Mouse (Mus musculus): ENCODE data around the gene Kcnn1. TPM values are rescaled to one million over a fixed set of nuclear protein-coding genes. Genes with fewer than 3 reads are reported as not detected.

Kcnn1 gene
- polyA plus RNA-seq, 1 experiment from 2014 or later, result 8.0 TPM

DNA sequence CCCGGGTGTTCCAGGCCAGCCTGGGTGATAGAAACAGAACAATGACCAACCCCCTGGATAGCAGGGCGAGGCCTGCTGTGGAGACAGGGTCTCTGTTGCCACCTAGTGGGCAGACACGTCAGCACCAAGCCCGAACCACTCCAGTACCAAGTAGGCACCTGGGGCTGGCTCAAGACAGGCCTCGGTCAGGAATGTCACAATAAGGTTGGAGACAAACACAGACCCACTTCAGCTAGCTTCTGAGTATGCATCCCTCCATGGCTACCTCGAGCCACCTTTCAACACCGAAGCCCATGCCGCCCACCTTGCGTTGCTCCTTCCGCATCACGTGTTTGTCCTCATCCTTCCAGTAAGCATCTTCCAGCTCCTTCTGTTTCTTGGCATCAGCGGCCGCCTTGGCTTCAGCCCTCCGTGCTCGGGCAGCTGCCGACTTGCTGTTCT, 6.6 kb upstream of the Kcnn1 start:
- no peak for TF ChIP-seq CTCF (IDR thresholded peaks at IDR 0.05)
- peak; percentile 42 for ATAC-seq
- in situ Hi-C loops (cut with MboI; ENCODE audit: low pct_unique_long_range_greater_than_20kb), result no loop called here

DNA sequence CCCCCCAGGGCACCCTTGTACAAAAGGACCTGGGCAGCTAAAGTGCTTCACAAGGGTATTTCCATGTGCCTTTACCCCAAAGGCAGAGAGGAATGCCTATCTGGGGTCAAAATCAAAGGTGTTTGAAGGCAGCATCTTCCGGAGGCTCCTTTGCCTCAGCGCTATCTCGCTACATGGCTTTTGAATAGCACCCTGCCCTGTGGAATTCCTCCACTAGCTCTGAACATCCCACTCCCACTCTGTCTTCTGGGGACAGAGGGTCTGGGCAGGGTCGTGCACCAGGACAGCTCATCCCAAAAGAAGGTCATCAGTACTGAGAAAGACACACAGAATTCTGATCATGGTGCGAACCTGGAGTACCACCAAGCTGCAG, 6.1 kb upstream of the Kcnn1 start:
- ChIA-PET POLR2A (interaction anchor here (0.9 to 1.2 kb wide), 2 partner anchors 11 to 24 kb away, joined by 4 to 6 read pairs; no protein-coding TSS in a partner anchor), CTCF (interaction anchor here (0.7 to 3.4 kb wide), 10 partner anchors 9 to 107 kb away, joined by 3 to 58 read pairs (median 4); partner anchors contain the start of gene Arrdc2)
- H3K27me3 ChIP-seq, result no peaks in the 10 kb centered on the region
- in situ Hi-C loops (cut with MboI; ENCODE audit: low pct_unique_long_range_greater_than_20kb), result no loop called here
- no peak for TF ChIP-seq CTCF (IDR thresholded peaks at IDR 0.05)
- no peak for ATAC-seq
- DNase-seq (ENCODE audit: low read depth, low spot score), result no peak

More for the DNA sequence above, 6.6 kb upstream of the Kcnn1 start:
- CTCF ChIA-PET, result interaction anchor here (0.7 to 3.4 kb wide), 11 partner anchors 10 to 107 kb away, joined by 3 to 58 read pairs (median 4); partner anchors contain the start of gene Arrdc2
- no peaks in the 10 kb centered on the region for H3K27me3 ChIP-seq
- POLR2A ChIA-PET, result interaction anchor here (0.9 kb wide), 1 partner anchor 10 kb away, joined by 4 read pairs; no protein-coding TSS in a partner anchor
- no peak for DNase-seq (ENCODE audit: low read depth, low spot score)

GRCm38 (mm10) chr8:70868559-70869198, 5.6 kb upstream of the Kcnn1 start:
- in situ Hi-C loops (cut with MboI; ENCODE audit: low pct_unique_long_range_greater_than_20kb), result no loop called here
- H3K27me3 ChIP-seq, result no peaks in the 10 kb centered on the region
- TF ChIP-seq CTCF (IDR thresholded peaks at IDR 0.05), result no peak
- POLR2A ChIA-PET, result interaction anchor here (1.2 kb wide), 1 partner anchor 24 kb away, joined by 6 read pairs; no protein-coding TSS in a partner anchor
- DNase-seq (ENCODE audit: low read depth, low spot score) (no peak), ATAC-seq (no peak)
- CTCF ChIA-PET, result interaction anchor here (0.7 to 3.4 kb wide), 10 partner anchors 9 to 107 kb away, joined by 3 to 58 read pairs (median 4); partner anchors contain the start of gene Arrdc2

DNA sequence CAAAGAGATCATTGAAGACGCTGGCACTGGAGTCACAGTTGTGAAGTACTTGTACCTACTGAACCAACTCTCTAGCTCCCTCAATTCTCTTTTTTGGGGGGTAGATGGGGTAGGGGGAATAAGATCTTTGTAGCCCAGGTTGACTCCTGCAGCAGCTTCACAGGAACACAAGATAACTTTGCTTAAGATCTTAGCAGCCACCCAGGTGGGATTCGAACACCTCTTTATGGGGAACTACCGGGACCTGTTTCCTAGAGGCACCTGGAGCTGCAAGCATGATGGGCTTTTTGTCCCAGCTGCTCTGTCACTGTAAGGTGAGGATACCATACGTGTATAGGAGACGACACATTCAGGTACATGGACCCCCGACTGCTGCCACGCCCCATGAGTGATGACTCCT, 3.5 kb upstream of the Kcnn1 start:
- ChIA-PET POLR2A (no interaction called here), CTCF (interaction anchor here (1.0 to 3.5 kb wide), 3 partner anchors 12 to 103 kb away, joined by 3 to 16 read pairs (median 4); no protein-coding TSS in a partner anchor)
- in situ Hi-C loops (cut with MboI; ENCODE audit: low pct_unique_long_range_greater_than_20kb), result no loop called here
- ATAC-seq (no peak), DNase-seq (ENCODE audit: low read depth, low spot score) (no peak)
- H3K27me3 ChIP-seq, result no peaks in the 10 kb centered on the region
- TF ChIP-seq CTCF (IDR thresholded peaks at IDR 0.05), result no peak

DNA sequence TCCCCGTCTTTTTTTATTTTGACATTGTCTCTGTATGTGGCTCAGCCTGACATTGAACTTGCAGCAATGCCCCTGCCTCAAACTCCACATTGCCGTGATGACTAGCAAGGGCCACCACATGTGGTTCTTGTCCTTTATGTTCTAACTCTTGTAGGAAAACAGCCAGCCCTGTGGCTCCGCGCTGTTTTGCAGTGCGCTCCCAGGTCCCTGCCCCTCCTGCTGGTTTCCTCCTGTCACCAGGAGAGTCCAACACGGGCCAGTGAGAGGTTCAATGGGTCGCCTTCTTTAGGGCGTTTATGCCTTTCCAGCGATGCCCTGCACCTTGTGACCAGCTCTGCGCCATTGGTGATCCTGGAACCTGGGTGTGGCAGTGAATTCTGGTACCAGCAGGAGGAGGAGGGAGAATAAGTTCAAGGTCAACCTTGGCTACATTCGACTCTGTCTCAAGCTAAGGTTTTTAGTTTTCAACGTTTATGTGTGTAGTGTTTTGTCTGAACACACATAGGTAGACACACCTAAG, 3.0 kb upstream of the Kcnn1 start:
- ChIA-PET CTCF (interaction anchor here (1.0 to 3.5 kb wide), 3 partner anchors 12 to 103 kb away, joined by 3 to 16 read pairs (median 4); no protein-coding TSS in a partner anchor), POLR2A (no interaction called here)
- in situ Hi-C loops (cut with MboI; ENCODE audit: low pct_unique_long_range_greater_than_20kb), result no loop called here
- TF ChIP-seq CTCF (IDR thresholded peaks at IDR 0.05), result no peak
- no peaks in the 10 kb centered on the region for H3K27me3 ChIP-seq
- ATAC-seq, result no peak
- DNase-seq (ENCODE audit: low read depth, low spot score), result no peak

DNA sequence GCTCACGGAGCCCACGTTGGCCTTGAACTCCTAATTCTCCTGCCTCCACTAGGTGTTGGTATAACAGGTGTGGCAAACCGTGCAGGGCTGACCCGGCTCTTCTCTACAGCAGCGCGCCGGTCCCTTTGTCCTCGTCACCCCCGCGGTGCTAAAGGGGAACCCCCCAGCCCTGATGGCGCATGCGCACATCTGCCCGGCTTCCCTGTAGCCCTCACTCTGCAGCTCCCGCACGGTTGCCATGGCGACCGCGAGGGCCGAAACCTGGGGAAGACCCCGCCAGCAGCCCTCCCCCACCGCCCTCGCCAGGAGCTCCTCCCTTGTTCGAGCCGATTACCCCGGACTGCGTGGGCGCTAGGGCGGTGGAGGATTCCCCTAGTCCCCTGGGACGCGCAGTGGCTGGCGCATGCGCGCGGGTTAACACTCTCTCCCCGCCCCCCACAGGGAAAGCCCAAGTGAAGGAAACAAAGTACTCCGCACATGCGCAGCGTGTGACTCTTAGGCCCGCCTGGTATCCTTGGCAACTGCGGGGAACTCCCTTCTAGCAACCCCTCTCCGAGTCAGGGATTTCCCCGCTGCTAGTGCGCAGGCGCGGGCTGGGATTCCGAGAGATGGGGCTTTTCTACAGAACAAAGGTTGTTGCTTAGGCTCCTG, 2.4 kb upstream of the Kcnn1 start:
- DNase-seq (ENCODE audit: low read depth, low spot score) (peak; percentile 99), ATAC-seq (peak; percentile 67)
- no peaks in the 10 kb centered on the region for H3K27me3 ChIP-seq
- in situ Hi-C loops (cut with MboI; ENCODE audit: low pct_unique_long_range_greater_than_20kb), result no loop called here
- TF ChIP-seq CTCF (IDR thresholded peaks at IDR 0.05), result no peak
- CTCF ChIA-PET, result interaction anchor here (1.0 to 3.5 kb wide), 3 partner anchors 11 to 102 kb away, joined by 3 to 16 read pairs (median 4); no protein-coding TSS in a partner anchor
- POLR2A ChIA-PET, result interaction anchor here (0.5 kb wide), 1 partner anchor 11 kb away, joined by 3 read pairs; no protein-coding TSS in a partner anchor

- in situ Hi-C loops (cut with MboI; ENCODE audit: low pct_unique_long_range_greater_than_20kb), result no loop called here
- ChIA-PET CTCF (interaction anchor here (3.5 kb wide), 1 partner anchor 20 kb away, joined by 16 read pairs; no protein-coding TSS in a partner anchor), POLR2A (interaction anchor here (0.5 kb wide), 1 partner anchor 11 kb away, joined by 3 read pairs; no protein-coding TSS in a partner anchor)
- no peak for ATAC-seq
- DNase-seq (ENCODE audit: low read depth, low spot score), result no peak
- no peaks in the 10 kb centered on the region for H3K27me3 ChIP-seq
- TF ChIP-seq CTCF (IDR thresholded peaks at IDR 0.05), result no peak
These were observed 1.7 kb upstream of the Kcnn1 start for GRCm38 (mm10) chr8:70864712-70865221.

DNA sequence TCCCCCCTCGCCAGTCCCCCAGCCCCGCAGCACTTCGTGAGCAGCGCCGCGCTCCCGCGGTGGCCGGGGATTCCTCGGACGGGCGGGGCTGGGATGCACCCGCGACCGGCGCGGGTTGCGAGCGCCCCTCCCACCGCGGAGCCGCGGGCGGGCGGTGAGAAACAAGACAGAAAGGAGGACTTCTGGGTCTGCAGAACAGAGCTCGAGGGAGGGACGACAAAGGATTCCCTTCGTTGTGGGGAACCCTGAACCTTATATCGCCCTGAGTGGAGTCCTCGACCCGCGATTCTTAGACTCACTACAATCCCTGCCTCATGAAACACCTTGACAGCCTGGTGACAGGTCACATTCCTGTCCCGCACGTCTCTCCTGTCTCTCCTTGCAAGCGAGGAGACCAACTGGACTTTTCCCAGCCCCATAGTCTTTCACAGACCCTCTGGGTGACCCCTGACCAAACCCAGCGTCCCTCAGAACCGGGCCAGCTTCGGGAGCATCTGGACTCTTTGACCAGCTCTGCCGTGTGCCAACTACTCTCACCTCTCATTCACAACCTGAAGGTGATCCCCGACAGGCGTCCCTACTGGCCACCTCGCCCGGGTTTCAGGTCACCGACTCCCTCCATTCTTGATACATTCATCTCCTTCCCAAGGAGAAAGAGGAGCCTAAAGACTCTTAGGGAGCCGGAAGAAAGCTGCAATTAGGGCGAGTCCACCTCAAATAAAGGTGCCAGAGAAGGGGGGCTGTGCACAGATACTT, 1.1 kb upstream of the Kcnn1 start:
- no peaks in the 10 kb centered on the region for H3K27me3 ChIP-seq
- DNase-seq (ENCODE audit: low read depth, low spot score) (no peak), ATAC-seq (no peak)
- CTCF ChIA-PET, result interaction anchor here (3.5 kb wide), 1 partner anchor 19 kb away, joined by 16 read pairs; no protein-coding TSS in a partner anchor
- POLR2A ChIA-PET, result no interaction called here
- in situ Hi-C loops (cut with MboI; ENCODE audit: low pct_unique_long_range_greater_than_20kb), result no loop called here
- TF ChIP-seq CTCF (IDR thresholded peaks at IDR 0.05), result no peak

- in situ Hi-C loops (cut with MboI; ENCODE audit: low pct_unique_long_range_greater_than_20kb), result no loop called here
- no peak for TF ChIP-seq CTCF (IDR thresholded peaks at IDR 0.05)
These were observed 5.5 kb downstream of the Kcnn1 start for GRCm38 (mm10) chr8:70857516-70857915.

More at GRCm38 (mm10) chr8:70857516-70857915, 5.5 kb downstream of the Kcnn1 start:
- no peak for ATAC-seq
- POLR2A ChIA-PET, result interaction anchor here (0.7 kb wide), 1 partner anchor 13 kb away, joined by 3 read pairs; no protein-coding TSS in a partner anchor
- CTCF ChIA-PET, result interaction anchor here (1.0 to 2.0 kb wide), 5 partner anchors 12 to 16 kb away, joined by 3 to 17 read pairs (median 4); no protein-coding TSS in a partner anchor
- H3K27me3 ChIP-seq, result no peaks in the 10 kb centered on the region
- no peak for DNase-seq (ENCODE audit: low read depth, low spot score)
